Mouse (Mus musculus) embryonic facial prominence, embryonic 14.5 days (tissue): ENCODE results near the gene Cuta. TPM values are rescaled to one million over a fixed set of nuclear protein-coding genes. Genes with fewer than 3 reads are reported as not detected.
"Not testable (repeated sequence)": the region's sequence is repeated elsewhere in the genome, so short reads cannot be mapped to it uniquely, and the experiment has no call there.

Experiments
- ATAC-seq: fragments of 200-750 bp; cut with Nextera tagmentation; 2 replicates; pipeline ENCODE4 v1.8.0; 2017; ENCODE audit warnings: low read depth, moderate number of reproducible peaks, moderate TSS enrichment
- DNase-seq: peaks from one replicate; pipeline ENCODE4 v3.0.0-alpha.2; 2015; ENCODE audit warnings: low spot score
- H3K27ac ChIP-seq: fragments of 300-500 bp; sonication (generic); replicated peaks from 2 replicates; pipeline ENCODE4 v1.5.1; 2014; ENCODE audit warnings: low read depth, mild to moderate bottlenecking, low read length, moderate library complexity
- H3K27me3 ChIP-seq: fragments of 300-500 bp; sonication (generic); replicated peaks from 2 replicates; pipeline ENCODE4 v1.6.1; 2014; ENCODE audit warnings: low read length; ENCODE audit not compliant: control insufficient read depth, insufficient read depth
- H3K36me3 ChIP-seq: fragments of 300-500 bp; sonication (generic); 2 replicates; pipeline ENCODE4 v1.6.1; 2014; ENCODE audit warnings: low read length, mixed read lengths; ENCODE audit not compliant: control insufficient read depth, insufficient read depth
- H3K4me1 ChIP-seq: fragments of 300-500 bp; sonication (generic); 2 replicates; pipeline ENCODE4 v1.6.1; 2014; ENCODE audit warnings: antibody characterized with exemption, low read length; ENCODE audit not compliant: control insufficient read depth, insufficient read depth
- H3K4me2 ChIP-seq: fragments of 300-500 bp; sonication (generic); 2 replicates; pipeline ENCODE4 v1.6.1; 2014; ENCODE audit warnings: low read depth, mild to moderate bottlenecking, low read length, moderate library complexity, mixed read lengths
- H3K4me3 ChIP-seq: fragments of 300-500 bp; sonication (generic); 2 replicates; pipeline ENCODE4 v1.5.1; 2014; ENCODE audit warnings: low read depth, mild to moderate bottlenecking, low read length
- H3K9ac ChIP-seq: fragments of 300-500 bp; sonication (generic); 2 replicates; pipeline ENCODE4 v1.6.1; 2014; ENCODE audit warnings: low read depth, mild to moderate bottlenecking, low read length, moderate library complexity, mixed read lengths
- H3K9me3 ChIP-seq: fragments of 300-500 bp; sonication (generic); 2 replicates; pipeline ENCODE4 v1.6.1; 2016; ENCODE audit warnings: low read length; ENCODE audit not compliant: control insufficient read depth
- WGBS: fragments of 180-500 bp; shearing (Covaris S2); extraction: QIAGEN DNeasy Blood & Tissue Kit; methylation state at CpG from one replicate; pipeline ENCODE4 v1.1.7; 2014; 5-methylcytosine and 5-hydroxymethylcytosine counted together
- polyA plus RNA-seq: library from polyadenylated mRNA; unstranded; fragments of >200 nt; fragmentation: Nextera tagmentation; extraction: Ambion mirVana; gene quantifications from 2 replicates; pipeline ENCODE4 v1.2.1, GENCODE M21; 2014

The Cuta gene
- polyA plus RNA-seq, 1 experiment from 2014 or later: 148 TPM

- not testable (repeated sequence) for H3K4me3 ChIP-seq, H3K9ac ChIP-seq, H3K9me3 ChIP-seq, H3K4me2 ChIP-seq, H3K27me3 ChIP-seq, H3K27ac ChIP-seq, H3K4me1 ChIP-seq, ATAC-seq, DNase-seq
- WGBS: 92% methylated on average over 5 of the region's 6 CpGs
- H3K36me3 ChIP-seq: peaks cover 19% of the 10 kb centered on the region
Measured at GRCm38 (mm10) chr17:26922368-26922767, 17.0 kb downstream of the Cuta start.

DNA sequence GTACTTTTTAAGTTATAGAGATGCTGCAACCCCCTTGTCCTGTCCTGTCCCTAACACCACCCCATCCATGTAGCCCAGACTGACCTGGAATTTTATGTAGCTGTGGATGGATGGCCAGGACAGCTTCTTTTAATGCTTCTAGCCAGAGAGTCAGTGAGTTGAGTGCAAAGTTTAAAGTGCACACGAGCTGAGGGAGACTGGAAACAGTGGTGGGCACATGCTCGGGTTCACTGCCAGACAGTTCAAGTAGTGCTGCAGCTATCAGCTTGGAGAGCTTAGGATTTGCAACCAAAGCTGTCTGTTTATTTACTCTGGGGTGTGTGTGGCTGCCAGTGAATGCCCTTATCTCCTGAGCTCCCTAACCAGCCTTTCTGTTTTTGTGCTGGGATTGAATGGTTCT lies 19.9 kb downstream of the Cuta start:
- not testable (repeated sequence) for H3K27ac ChIP-seq, H3K9ac ChIP-seq, H3K9me3 ChIP-seq, H3K4me2 ChIP-seq, ATAC-seq, H3K36me3 ChIP-seq, H3K4me1 ChIP-seq, H3K27me3 ChIP-seq, DNase-seq, H3K4me3 ChIP-seq
- 80% methylated on average over 2 of the region's 2 CpGs for WGBS

DNA sequence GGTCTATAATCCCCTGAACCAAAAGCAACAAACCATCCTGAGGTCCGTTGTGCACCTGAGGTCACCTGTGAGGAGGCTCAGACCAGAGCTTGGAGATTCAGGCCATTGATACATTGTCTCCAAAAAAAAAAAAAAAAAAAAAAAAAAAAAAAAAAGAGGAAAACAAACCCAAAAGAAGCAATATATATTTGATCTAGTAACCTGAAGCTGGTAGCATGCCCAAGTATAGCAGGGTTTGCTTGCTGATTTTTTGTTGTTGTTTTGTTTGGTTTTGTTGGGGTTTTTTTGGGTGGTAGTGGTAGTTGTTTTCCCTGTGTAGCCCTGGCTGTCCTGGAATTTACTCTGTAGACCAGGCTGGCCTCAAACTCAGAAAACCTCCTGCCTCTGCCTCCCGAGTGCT lies 21.0 kb downstream of the Cuta start:
- WGBS: 74% methylated on average over 2 of the region's 2 CpGs
- no peak for DNase-seq
- Histone ChIP-seq H3K4me2 (peak overlapping the region; percentile 63), H3K36me3 (peaks cover 8% of the 10 kb centered on the region), H3K9ac (peak overlapping the region; percentile 30; the same call in 1 of the 2 replicates), H3K27ac (no peak overlapping the region), H3K4me1 (no peaks in the 10 kb centered on the region), H3K9me3 (no peaks in the 10 kb centered on the region), H3K27me3 (no peaks in the 10 kb centered on the region), H3K4me3 (peak overlapping the region; percentile 53; the same call in 1 of the 2 replicates)
- ATAC-seq: no peak

- peak overlapping the region; percentile 63 for H3K4me2 ChIP-seq
- H3K9me3 ChIP-seq, DNase-seq, ATAC-seq, H3K27ac ChIP-seq, H3K27me3 ChIP-seq, H3K4me1 ChIP-seq, H3K36me3 ChIP-seq: not testable (repeated sequence)
- peak overlapping the region; percentile 53 for H3K4me3 ChIP-seq
- peak overlapping the region; percentile 68 for H3K9ac ChIP-seq
- 2% methylated on average over 10 of the region's 12 CpGs for WGBS
Measured at GRCm38 (mm10) chr17:26917560-26917959, 21.8 kb downstream of the Cuta start.

DNA sequence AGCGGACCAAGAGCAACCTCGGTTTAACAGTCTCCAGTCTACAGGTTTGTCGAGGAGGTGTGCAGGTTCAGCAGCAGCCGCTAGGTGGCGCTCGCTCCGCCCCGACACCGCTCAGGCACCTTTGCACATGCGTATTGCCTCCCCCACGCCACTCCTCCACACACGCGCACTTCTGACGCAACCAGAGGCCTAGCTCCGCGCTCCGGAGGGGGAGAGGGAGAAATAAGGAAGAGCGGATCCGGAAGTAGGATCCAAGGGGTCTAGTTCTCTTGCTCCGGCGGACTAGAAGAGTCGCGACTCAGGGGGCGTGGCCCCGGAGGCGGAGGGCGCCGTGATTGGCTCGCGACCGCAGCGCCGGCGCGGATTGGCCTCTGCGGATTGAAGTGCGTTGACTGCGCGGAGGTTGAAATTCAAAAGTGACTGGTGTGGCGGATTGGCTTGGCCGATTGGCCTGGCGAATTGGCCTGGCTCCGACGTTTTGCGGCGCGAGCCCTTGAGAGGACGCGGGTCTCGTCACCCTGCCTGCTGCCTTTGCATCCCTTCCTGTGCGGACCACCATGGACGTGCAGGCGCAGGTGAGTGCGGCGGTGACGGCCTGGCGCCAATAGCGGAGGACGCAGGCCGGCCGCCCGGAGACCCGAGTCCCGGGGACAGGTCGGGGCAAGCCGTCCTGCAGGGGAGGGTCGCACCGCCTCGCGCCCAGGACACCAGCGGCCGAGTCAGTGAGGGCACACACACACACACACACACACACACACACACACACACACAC lies 22.5 kb downstream of the Cuta start, which contains the start of gene Kifc5b:
Kifc5b (plus strand) TSS at position 381 of the 772 bp plus-strand sequence.
- H3K9ac ChIP-seq: peak within 1 kb of the TSS; percentile 68

DNA sequence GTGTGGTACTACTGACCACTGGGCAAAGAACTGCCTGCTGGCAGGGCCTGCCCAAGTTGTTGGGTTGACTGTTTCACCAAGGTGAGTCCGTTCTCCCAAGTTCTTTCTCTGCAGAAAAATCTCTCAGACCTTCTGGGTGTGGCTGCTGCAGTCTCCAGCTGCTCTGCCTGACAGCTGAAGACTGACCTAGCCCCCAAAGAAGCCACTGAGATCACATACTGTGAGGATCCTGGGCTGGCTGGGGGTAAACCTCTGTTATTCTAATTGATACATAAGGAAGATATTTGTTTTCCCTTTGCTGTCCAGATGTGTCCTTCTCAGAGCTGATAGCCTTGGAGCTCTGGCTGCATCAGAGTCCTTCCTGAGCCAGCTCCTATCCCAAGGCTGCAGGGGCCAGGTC lies 24.1 kb downstream of the Cuta start:
- H3K27ac ChIP-seq: no peak overlapping the region

More for the DNA sequence above, 22.5 kb downstream of the Cuta start, which contains the start of gene Kifc5b:
- no peak within 1 kb of the TSS for H3K27ac ChIP-seq
- ATAC-seq (peak; percentile 100), DNase-seq (peak; percentile 99)
- no peaks in the 10 kb centered on the region for H3K27me3 ChIP-seq
- H3K36me3 ChIP-seq: peaks cover 8% of the 10 kb centered on the region
- H3K4me3 ChIP-seq: peak within 1 kb of the TSS; percentile 53
- peak within 1 kb of the TSS; percentile 63 for H3K4me2 ChIP-seq
- under 1% methylated on average over 34 of the region's 72 CpGs for WGBS
- H3K4me1 ChIP-seq: no peaks in the 10 kb centered on the region
- H3K9me3 ChIP-seq: no peaks in the 10 kb centered on the region

DNA sequence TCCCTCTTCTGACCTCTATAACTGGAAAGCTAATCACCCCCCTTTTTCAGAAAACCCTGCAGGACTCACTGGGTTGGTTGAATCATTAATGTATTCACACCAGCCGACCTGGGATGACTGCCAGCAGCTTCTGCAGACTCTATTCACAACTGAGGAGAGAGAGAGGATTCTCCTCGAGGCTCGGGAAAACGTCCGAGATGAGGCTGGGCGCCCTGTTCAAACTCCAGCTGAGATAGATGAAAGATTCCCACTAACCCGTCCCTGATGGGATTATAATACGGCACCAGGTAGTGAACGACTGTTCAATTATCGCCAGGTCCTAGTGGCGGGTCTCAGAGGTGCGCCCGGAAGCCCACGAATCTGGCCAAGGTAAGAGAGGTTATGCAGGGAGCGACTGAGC lies 31.9 kb downstream of the Cuta start:
- not testable (repeated sequence) for DNase-seq, H3K4me3 ChIP-seq, H3K4me2 ChIP-seq, H3K27ac ChIP-seq, H3K9me3 ChIP-seq, H3K9ac ChIP-seq, ATAC-seq, H3K27me3 ChIP-seq, H3K4me1 ChIP-seq, H3K36me3 ChIP-seq
- WGBS: 91% methylated on average over 14 of the region's 15 CpGs

More for the DNA sequence above, 24.1 kb downstream of the Cuta start:
- Histone ChIP-seq H3K36me3 (no peaks in the 10 kb centered on the region), H3K4me1 (no peaks in the 10 kb centered on the region), H3K4me2 (no peak overlapping the region), H3K9ac (no peak overlapping the region), H3K9me3 (no peaks in the 10 kb centered on the region), H3K27me3 (no peaks in the 10 kb centered on the region), H3K4me3 (no peak overlapping the region)
- 33% methylated on average over 1 of the region's 1 CpGs for WGBS
- DNase-seq: no peak
- ATAC-seq: no peak

DNA sequence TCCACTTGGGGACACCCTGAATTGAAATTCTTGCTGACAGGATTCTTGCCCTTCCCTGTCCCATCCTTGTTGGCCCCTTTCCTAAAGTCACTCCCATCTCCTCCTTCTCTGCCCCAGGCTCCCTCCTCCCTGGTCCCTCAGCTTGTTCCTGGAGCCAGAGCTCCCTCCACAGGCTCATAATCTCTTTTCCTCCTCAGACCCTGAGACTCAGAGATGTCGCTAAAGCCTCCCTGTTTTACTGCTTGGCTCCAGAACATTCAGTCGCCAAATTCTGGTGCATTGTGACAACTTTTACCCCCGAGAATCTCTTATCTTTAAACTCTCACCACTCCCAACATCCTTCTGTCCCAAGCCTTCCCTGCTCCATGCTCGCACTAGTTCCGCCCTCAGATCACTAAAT lies 35.0 kb downstream of the Cuta start:
- no peaks in the 10 kb centered on the region for H3K4me1 ChIP-seq
- no peak for ATAC-seq
- no peaks in the 10 kb centered on the region for H3K9me3 ChIP-seq
- H3K9ac ChIP-seq: no peak overlapping the region
- WGBS: 56% methylated on average over 5 of the region's 5 CpGs
- DNase-seq: no peak
- H3K4me2 ChIP-seq: no peak overlapping the region
- H3K27me3 ChIP-seq: no peaks in the 10 kb centered on the region
- H3K27ac ChIP-seq: no peak overlapping the region
- H3K4me3 ChIP-seq: no peak overlapping the region
- H3K36me3 ChIP-seq: no peaks in the 10 kb centered on the region

DNA sequence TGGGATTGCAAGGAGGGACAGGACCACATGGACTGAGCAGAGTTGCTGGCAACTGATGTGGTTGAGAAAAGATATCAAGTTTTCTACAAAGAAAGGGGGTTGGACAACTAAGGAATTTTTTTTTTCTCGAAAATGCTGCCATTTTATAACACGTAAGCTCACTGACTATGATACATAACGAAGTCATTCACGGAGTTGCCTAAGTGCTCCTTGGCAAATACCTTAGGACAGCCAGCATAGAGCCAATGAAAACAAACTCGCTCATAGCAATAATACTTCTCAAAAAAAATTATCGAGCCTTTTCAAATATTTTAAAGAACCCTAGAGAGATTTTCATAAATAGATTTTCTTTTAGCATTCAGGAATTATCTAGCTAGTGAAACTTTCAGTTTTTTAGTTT lies 38.5 kb downstream of the Cuta start:
- no peak overlapping the region for H3K4me2 ChIP-seq
- H3K27me3 ChIP-seq: no peaks in the 10 kb centered on the region
- H3K27ac ChIP-seq: no peak overlapping the region
- H3K9ac ChIP-seq: no peak overlapping the region
- H3K36me3 ChIP-seq: no peaks in the 10 kb centered on the region
- DNase-seq (no peak), ATAC-seq (no peak)
- WGBS: 74% methylated on average over 6 of the region's 6 CpGs
- no peaks in the 10 kb centered on the region for H3K4me1 ChIP-seq
- H3K9me3 ChIP-seq: no peaks in the 10 kb centered on the region
- H3K4me3 ChIP-seq: no peak overlapping the region
